Mouse (Mus musculus): Measurements from ENCODE around the gene L3mbtl2. TPM values are rescaled to one million over a fixed set of nuclear protein-coding genes. Genes with fewer than 3 reads are reported as not detected.

L3mbtl2 gene
- 40.2 TPM for total RNA-seq (2023)

DNA sequence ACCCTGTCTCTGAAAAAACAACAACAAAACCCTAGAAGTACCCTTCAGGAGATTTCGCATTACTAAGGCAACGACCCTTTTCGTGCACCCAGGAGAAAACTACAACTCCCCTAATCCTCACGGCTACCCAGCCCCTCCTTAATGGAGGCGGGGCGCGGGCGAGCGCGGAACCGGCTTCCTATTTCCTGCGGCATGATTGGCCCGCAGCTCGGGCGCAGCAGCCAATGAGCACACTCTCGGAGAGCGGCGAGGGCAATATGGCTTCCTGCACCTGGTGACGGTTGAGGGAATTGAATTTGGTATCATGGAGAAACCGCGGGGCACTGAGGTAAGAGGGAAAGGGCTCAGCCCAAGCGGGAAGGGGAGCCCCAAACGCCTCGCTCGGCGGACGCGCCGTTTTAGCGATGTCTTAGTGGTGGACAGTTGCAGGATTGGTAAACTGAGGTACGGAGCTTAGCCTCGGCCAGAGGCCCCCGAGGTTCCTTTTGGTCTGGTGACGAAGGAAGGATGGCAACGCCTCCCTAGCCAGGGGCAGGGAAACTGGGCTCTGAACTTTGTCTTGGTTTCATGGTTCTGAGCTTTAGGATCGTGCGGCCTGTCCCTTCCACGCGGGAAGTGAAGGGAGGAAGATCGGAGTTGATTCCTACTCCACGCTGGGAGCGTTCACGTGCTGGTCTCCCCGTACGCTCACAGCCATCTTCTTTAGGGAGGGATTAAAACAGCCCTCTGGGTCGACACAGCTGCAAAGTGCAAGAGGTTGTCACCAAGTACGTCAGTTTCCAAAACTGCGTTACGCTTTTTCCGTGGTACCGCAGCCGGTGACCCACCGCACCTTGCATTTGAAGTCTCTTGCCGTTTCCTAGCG, at the start of gene L3mbtl2:
Gene L3mbtl2, plus strand, starts transcription at position 193 of the 865 bp plus-strand sequence.

DNA sequence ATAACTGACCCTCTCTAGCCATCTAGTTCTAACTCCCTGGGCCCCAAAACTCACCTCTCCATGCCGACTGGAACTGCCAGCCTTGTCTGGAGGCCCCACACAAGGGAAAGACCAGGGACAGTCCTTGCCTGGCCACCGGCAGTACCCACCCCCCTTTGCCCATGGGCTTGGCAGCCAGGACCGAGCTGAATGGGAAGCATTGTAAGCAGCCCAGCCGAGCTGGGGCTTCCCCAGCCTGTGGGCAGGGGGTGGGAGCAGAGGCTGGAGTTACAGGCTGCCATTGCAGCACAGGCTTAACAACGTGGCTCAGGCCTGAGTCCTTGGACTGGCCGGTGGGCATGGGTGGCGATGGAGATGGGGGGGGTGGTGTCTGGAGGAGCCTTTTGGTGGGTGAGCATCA, 33.5 kb downstream of the L3mbtl2 start, which contains the start of gene Chadl:
Gene Chadl, minus strand, starts transcription at position 113 of the 400 bp plus-strand sequence.

Other genes with a start within 250 kb of the L3mbtl2 start
- 96.4 TPM for gene Rbx1, start 197.6 kb upstream of the L3mbtl2 start, total RNA-seq (2023)
- 142 TPM for gene Ep300, start 78.5 kb upstream of the L3mbtl2 start, total RNA-seq (2023)
- gene Chadl, start 33.4 kb downstream of the L3mbtl2 start, total RNA-seq (2023), result not detected
- gene Zc3h7b, start 81.2 kb downstream of the L3mbtl2 start, total RNA-seq (2023), result 19.0 TPM
- 71.0 TPM for gene Rangap1, start 81.6 kb downstream of the L3mbtl2 start, total RNA-seq (2023)
- gene Tef, start 138.5 kb downstream of the L3mbtl2 start, total RNA-seq (2023), result 25.6 TPM
- 108 TPM for gene Tob2, start 194.9 kb downstream of the L3mbtl2 start, total RNA-seq (2023)
- gene Phf5a, start 208.0 kb downstream of the L3mbtl2 start, total RNA-seq (2023), result 51.6 TPM
- gene Aco2, start 208.4 kb downstream of the L3mbtl2 start, total RNA-seq (2023), result 156 TPM

Measured in CD4-positive naive resting alpha-beta T cell, adult 76 days (primary cell).